Mouse (Mus musculus) adrenal gland, postnatal 10 days (tissue): ENCODE data around the gene 1700011L22Rik. TPM values are rescaled to one million over a fixed set of nuclear protein-coding genes. Genes with fewer than 3 reads are reported as not detected.

Source experiments
- DNase-seq: peaks from one replicate; pipeline ENCODE4 v3.0.0; 2021; ENCODE audit warnings: mixed read lengths
- total RNA-seq, 2 experiments: library from RNA; stranded (reverse); gene quantifications; 2 replicates each; pipeline ENCODE4 v1.2.3; 2021

1700011L22Rik gene
- total RNA-seq, 2 experiments from 2014 or later: not detected

- no peak for DNase-seq
Observed at GRCm38 (mm10) chr8:79165276-79165675, 83.1 kb downstream of the 1700011L22Rik start.

GRCm38 (mm10) chr8:79164336-79164735, 84.0 kb downstream of the 1700011L22Rik start:
- no peak for DNase-seq

- DNase-seq: peak; percentile 85
Observed at GRCm38 (mm10) chr8:79162533-79163308, 85.6 kb downstream of the 1700011L22Rik start.

GRCm38 (mm10) chr8:79161172-79161778, 87.1 kb downstream of the 1700011L22Rik start:
- DNase-seq: peak; percentile 35

Other genes starting within 250 kb of the 1700011L22Rik start
- gene Zfp827, start 220.1 kb downstream of the 1700011L22Rik start, total RNA-seq: 10 to 100 TPM; 13.1 to 22.4 TPM
- 10 to 100 TPM; 27.5 to 32.3 TPM for gene Mmaa, start 46.4 kb upstream of the 1700011L22Rik start, total RNA-seq
- gene Smad1, start 150.9 kb upstream of the 1700011L22Rik start, total RNA-seq: 10 to 100 TPM; 34.9 to 36.8 TPM